Mouse (Mus musculus): ENCODE measurements around the gene Gm20388.

Gene Gm20388

GRCm38 (mm10) chr8:121985673-121986072 lies 2075.0 kb downstream of the Gm20388 start:
- no peak for DNase-seq (ENCODE audit: low spot score)

GRCm38 (mm10) chr8:121987892-121988291 lies 2077.3 kb downstream of the Gm20388 start:
- DNase-seq (ENCODE audit: low spot score), result no peak

GRCm38 (mm10) chr8:121990506-121991255 lies 2080.0 kb downstream of the Gm20388 start:
- no peak for DNase-seq (ENCODE audit: low spot score)

- no peak for DNase-seq (ENCODE audit: low spot score)
Measured at GRCm38 (mm10) chr8:121991611-121992010, 2081.0 kb downstream of the Gm20388 start.

- no peak for DNase-seq (ENCODE audit: low spot score)
Measured at GRCm38 (mm10) chr8:121992911-121993310, 2082.3 kb downstream of the Gm20388 start.

GRCm38 (mm10) chr8:121995112-121995511 lies 2084.5 kb downstream of the Gm20388 start:
- DNase-seq (ENCODE audit: low spot score), result no peak

GRCm38 (mm10) chr8:121995895-121996294 lies 2085.3 kb downstream of the Gm20388 start:
- no peak for DNase-seq (ENCODE audit: low spot score)

- DNase-seq (ENCODE audit: low spot score), result no peak
Measured at GRCm38 (mm10) chr8:121998631-121999030, 2088.0 kb downstream of the Gm20388 start.

GRCm38 (mm10) chr8:121999211-121999610 lies 2088.6 kb downstream of the Gm20388 start:
- DNase-seq (ENCODE audit: low spot score), result no peak

- no peak for DNase-seq (ENCODE audit: low spot score)
Measured at GRCm38 (mm10) chr8:122001339-122002115, 2090.9 kb downstream of the Gm20388 start.

- DNase-seq (ENCODE audit: low spot score), result no peak
Measured at GRCm38 (mm10) chr8:122003646-122004045, 2093.0 kb downstream of the Gm20388 start.

- no peak for DNase-seq (ENCODE audit: low spot score)
Measured at GRCm38 (mm10) chr8:122004131-122004530, 2093.5 kb downstream of the Gm20388 start.

GRCm38 (mm10) chr8:122005422-122006204 lies 2095.0 kb downstream of the Gm20388 start:
- no peak for DNase-seq (ENCODE audit: low spot score)

- DNase-seq (ENCODE audit: low spot score), result no peak
Measured at GRCm38 (mm10) chr8:122006688-122007484, 2096.2 kb downstream of the Gm20388 start.

- no peak for DNase-seq (ENCODE audit: low spot score)
Measured at GRCm38 (mm10) chr8:122008395-122008794, 2097.8 kb downstream of the Gm20388 start.

- DNase-seq (ENCODE audit: low spot score), result peak; percentile 29
Measured at GRCm38 (mm10) chr8:122010638-122011037, 2100.0 kb downstream of the Gm20388 start.

GRCm38 (mm10) chr8:122011066-122011588 lies 2100.5 kb downstream of the Gm20388 start:
- no peak for DNase-seq (ENCODE audit: low spot score)

GRCm38 (mm10) chr8:122014606-122015005 lies 2104.0 kb downstream of the Gm20388 start:
- no peak for DNase-seq (ENCODE audit: low spot score)

GRCm38 (mm10) chr8:122018046-122018831 lies 2107.6 kb downstream of the Gm20388 start:
- DNase-seq (ENCODE audit: low spot score), result no peak

GRCm38 (mm10) chr8:122019162-122019561 lies 2108.5 kb downstream of the Gm20388 start:
- no peak for DNase-seq (ENCODE audit: low spot score)
